Mouse (Mus musculus) thymus, adult 2 months (tissue): Measurements from ENCODE around the gene Paox. TPM values are rescaled to one million over a fixed set of nuclear protein-coding genes. Genes with fewer than 3 reads are reported as not detected.

Experiments used
- DNase-seq: peaks from one replicate; pipeline ENCODE4 v3.0.0; 2021
- H3K27ac ChIP-seq: fragments of 200-500 bp; 2 replicates; pipeline ENCODE4 v1.5.1; 2012; ENCODE audit warnings: low read length, control low read depth; ENCODE audit not compliant: control insufficient read depth, insufficient read depth
- H3K27me3 ChIP-seq: fragments of 200-500 bp; 2 replicates; pipeline ENCODE4 v1.6.1; 2012; ENCODE audit warnings: mild to moderate bottlenecking, low read length, moderate library complexity, mixed read lengths; ENCODE audit not compliant: control insufficient read depth, insufficient read depth
- H3K36me3 ChIP-seq: fragments of 200-500 bp; 2 replicates; pipeline ENCODE4 v1.6.1; 2012; ENCODE audit warnings: mild to moderate bottlenecking, low read length, moderate library complexity; ENCODE audit not compliant: control insufficient read depth, insufficient read depth
- H3K4me1 ChIP-seq: fragments of 200-500 bp; replicated peaks from 2 replicates; pipeline ENCODE4 v1.6.1; 2012; ENCODE audit warnings: low read length; ENCODE audit not compliant: control insufficient read depth, insufficient read depth
- H3K4me3 ChIP-seq: fragments of 200-500 bp; 2 replicates; pipeline ENCODE4 v1.5.1; 2012; ENCODE audit warnings: mild to moderate bottlenecking, low read length, control low read depth, moderate library complexity; ENCODE audit not compliant: control insufficient read depth, insufficient read depth
- CTCF ChIP-seq: fragments of 200-500 bp; IDR thresholded peaks from 2 replicates; pipeline ENCODE4 v1.5.1; 2012; ENCODE audit warnings: mild to moderate bottlenecking, control low read depth, low read length, moderate library complexity, borderline replicate concordance; ENCODE audit not compliant: control insufficient read depth, poor library complexity, insufficient read depth; ENCODE audit errors: extremely low read depth
- POLR2A ChIP-seq: fragments of 200-500 bp; IDR thresholded peaks from 2 replicates; pipeline ENCODE4 v1.6.1; 2012; ENCODE audit warnings: mild to moderate bottlenecking, low read length, control low read depth, moderate library complexity; ENCODE audit not compliant: control insufficient read depth, poor library complexity, insufficient read depth; ENCODE audit errors: extremely low read depth
- WGBS: fragments of 180-500 bp; shearing (Covaris S2); methylation state at CpG from one replicate; pipeline ENCODE4 v1.1.7; 2018; 5-methylcytosine and 5-hydroxymethylcytosine counted together
- polyA plus RNA-seq: library from polyadenylated mRNA; depleted of rRNA; stranded (reverse); fragments of >200 nt; gene quantifications from 2 replicates; pipeline ENCODE4 v1.2.3, GENCODE M21; 2012

Gene Paox
- polyA plus RNA-seq, 1 experiment: 18.0 TPM

DNA sequence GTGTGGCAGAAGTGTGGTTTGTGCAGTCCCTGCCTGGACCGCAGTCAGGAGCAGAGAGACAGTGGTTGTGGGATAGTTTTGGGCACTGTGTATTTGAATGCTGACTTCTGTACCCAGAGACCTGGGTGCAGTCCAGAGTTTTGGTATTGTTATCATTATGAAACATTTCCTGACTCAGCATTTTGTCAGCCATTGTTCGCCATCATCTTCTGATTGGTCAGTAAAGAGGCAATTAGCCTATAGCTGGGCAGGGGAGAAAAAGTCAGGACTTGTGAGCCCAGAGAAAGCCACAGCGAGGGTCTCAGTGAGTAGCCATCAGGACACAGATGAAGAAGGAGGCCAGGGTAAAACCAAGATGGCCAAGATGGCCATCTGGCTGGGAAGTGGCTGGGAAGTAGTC lies 44.8 kb downstream of the Paox start:
- Histone ChIP-seq H3K27ac (no peak overlapping the region), H3K36me3 (no peaks in the 10 kb centered on the region), H3K27me3 (no peaks in the 10 kb centered on the region), H3K4me1 (no peaks in the 10 kb centered on the region), H3K4me3 (no peak overlapping the region)
- DNase-seq: no peak
- no peak for TF ChIP-seq CTCF
- no peak for TF ChIP-seq POLR2A
- WGBS: 74% methylated on average over 3 of the region's 3 CpGs

DNA sequence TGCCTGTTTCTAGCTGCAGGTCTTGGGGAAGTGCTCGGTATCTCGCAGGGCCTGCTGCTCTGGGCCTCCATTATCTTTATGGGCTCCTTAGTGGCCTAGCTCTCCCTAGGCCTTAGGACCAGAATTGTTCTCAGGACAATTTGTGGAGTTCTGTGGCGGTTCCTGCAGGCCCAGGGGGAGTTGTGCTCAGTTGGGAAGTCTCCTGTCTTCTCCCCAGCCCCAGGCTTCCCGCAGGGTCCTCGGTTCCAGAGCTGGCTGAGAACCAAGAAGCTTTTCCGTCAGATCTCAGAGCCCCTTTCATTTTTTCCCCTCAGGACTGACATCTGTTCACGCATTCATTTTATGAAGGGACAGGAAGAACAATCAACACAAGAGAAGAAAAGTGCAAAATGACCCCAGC lies 49.1 kb downstream of the Paox start, which contains the start of gene Olfr522:
TSS of gene Olfr522 (minus strand) at position 101 of the 400 bp plus-strand sequence.
- no peaks in the 10 kb centered on the region for H3K27me3 ChIP-seq
- no peak for TF ChIP-seq POLR2A
- no peak for TF ChIP-seq CTCF
- H3K36me3 ChIP-seq: no peaks in the 10 kb centered on the region
- H3K4me3 ChIP-seq: no peak within 1 kb of the TSS
- H3K4me1 ChIP-seq: no peaks in the 10 kb centered on the region
- H3K27ac ChIP-seq: no peak within 1 kb of the TSS
- no peak for DNase-seq
- WGBS: 91% methylated on average over 7 of the region's 7 CpGs

DNA sequence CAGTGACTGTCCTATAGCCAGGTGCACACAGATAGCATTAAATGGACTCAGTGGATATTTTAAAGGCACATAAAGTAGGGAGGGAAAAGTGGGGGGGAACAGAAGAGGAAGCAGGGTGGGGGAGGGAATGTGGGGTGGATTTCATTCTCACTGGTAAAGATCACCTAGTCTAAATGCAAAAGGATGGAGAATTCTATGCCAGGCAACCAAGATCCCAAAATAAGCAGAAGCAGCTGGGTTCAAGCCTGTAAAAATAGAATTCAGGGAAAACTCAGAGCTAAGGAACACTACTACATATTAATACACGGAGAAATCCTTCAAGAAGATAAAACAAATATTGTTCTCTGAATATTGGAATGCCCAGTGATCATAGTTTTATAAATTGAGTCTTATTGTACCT lies 52.4 kb downstream of the Paox start:
- Histone ChIP-seq H3K4me3 (no peak overlapping the region), H3K27ac (no peak overlapping the region), H3K36me3 (no peaks in the 10 kb centered on the region), H3K4me1 (no peaks in the 10 kb centered on the region), H3K27me3 (no peaks in the 10 kb centered on the region)
- TF ChIP-seq CTCF (no peak), POLR2A (no peak)
- 85% methylated on average over 1 of the region's 1 CpGs for WGBS
- DNase-seq: no peak

DNA sequence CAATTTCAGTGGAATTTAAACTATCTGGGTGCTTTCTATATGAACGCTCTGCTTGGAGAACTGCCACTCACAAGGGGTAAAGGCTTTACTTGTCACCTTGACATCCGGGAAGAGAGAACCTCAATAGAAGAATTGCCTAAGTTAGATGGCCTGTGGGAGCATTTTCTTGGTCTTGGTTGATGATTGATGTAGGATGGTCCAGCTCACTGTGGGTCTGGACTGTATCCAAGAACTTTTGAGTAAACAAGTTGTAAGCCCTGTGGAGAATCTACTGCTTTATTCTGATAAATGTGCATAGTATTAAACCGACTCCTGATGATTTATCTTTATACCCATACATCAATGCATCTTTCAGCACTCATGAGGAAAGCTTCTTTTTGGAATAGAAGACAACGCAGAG lies 53.8 kb downstream of the Paox start:
- Histone ChIP-seq H3K4me3 (no peak overlapping the region), H3K4me1 (no peaks in the 10 kb centered on the region), H3K36me3 (no peaks in the 10 kb centered on the region), H3K27ac (no peak overlapping the region), H3K27me3 (no peaks in the 10 kb centered on the region)
- WGBS: 95% methylated on average over 4 of the region's 4 CpGs
- no peak for TF ChIP-seq CTCF
- TF ChIP-seq POLR2A: no peak
- no peak for DNase-seq

DNA sequence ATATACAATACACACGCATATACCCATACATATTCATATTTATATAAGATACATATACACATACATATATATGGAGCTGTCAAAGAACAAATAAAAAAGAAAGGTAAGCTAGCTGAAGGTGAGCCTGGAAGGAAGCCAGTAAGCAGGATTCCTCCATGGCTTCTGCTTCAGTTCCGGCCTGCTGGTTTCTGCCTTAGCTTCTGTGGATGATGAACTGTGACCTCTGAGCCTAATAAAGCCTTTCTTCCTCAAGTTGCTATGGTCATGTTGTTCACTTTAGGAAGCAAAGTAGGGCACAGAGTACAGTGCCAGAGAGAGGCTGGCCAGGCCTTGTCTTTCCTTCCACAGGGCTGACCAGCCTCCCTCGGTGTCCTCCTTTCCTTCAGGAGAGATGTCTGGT lies 55.3 kb downstream of the Paox start:
- no peaks in the 10 kb centered on the region for H3K4me1 ChIP-seq
- no peak for DNase-seq
- no peaks in the 10 kb centered on the region for H3K27me3 ChIP-seq
- no peak overlapping the region for H3K4me3 ChIP-seq
- WGBS: 96% methylated on average over 3 of the region's 3 CpGs
- H3K36me3 ChIP-seq: no peaks in the 10 kb centered on the region
- H3K27ac ChIP-seq: no peak overlapping the region
- TF ChIP-seq POLR2A (no peak), CTCF (no peak)

DNA sequence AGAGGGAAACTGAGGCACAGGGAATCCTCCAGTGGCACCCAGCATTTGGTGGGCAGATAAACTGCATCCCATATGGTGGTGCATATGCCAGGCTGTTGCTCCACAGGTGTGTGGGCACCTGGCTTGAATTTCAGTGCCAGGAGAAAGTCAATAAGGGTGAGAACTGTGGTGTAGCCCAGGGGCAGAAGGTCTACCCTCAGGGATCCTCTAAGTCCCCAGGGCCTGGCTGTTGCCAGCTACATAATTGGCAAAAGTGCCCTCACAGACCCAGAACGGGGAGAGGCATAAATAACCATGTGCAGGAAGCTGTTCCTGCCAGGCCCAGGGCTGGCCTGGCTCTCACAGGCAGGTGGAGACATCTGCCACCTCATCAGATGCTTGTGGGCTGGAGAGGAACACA lies 57.3 kb downstream of the Paox start, which contains the start of gene Olfr523:
TSS of gene Olfr523 (plus strand) at position 282 of the 400 bp plus-strand sequence.
- TF ChIP-seq CTCF (no peak), POLR2A (no peak)
- no peaks in the 10 kb centered on the region for H3K4me1 ChIP-seq
- H3K27me3 ChIP-seq: no peaks in the 10 kb centered on the region
- no peaks in the 10 kb centered on the region for H3K36me3 ChIP-seq
- WGBS: 5% methylated on average over 1 of the region's 1 CpGs
- H3K4me3 ChIP-seq: no peak within 1 kb of the TSS
- no peak for DNase-seq
- H3K27ac ChIP-seq: no peak within 1 kb of the TSS

DNA sequence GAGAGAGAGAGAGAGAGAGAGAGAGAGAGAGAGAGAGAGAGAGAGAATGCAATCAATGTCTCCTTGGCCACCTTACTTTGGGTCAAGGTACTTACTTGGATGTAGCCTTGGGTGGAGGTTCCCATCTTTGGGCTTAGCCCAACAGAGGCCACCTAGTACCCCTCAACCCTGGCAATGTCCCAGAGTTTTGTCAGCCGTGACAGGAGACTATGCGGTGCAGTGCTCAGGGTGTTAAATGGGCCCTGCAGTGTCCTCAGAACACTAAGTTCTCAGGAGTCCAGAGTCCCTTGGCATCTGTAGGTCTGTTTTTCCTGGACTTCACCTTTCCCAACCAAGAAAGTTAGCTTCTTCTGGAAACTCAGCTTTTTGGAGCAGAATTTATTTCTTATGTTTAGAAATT lies 63.6 kb downstream of the Paox start:
- WGBS: 100% methylated on average over 2 of the region's 2 CpGs

More for the DNA sequence above, 63.6 kb downstream of the Paox start:
- Histone ChIP-seq H3K27me3 (no peaks in the 10 kb centered on the region), H3K4me3 (no peak overlapping the region), H3K36me3 (no peaks in the 10 kb centered on the region), H3K27ac (no peak overlapping the region), H3K4me1 (no peaks in the 10 kb centered on the region)
- TF ChIP-seq POLR2A: no peak
- TF ChIP-seq CTCF: no peak
- DNase-seq: no peak
